Mouse (Mus musculus) hindbrain, embryonic 10.5 days (tissue): Measurements from ENCODE around the gene Arid1b. TPM values are rescaled to one million over a fixed set of nuclear protein-coding genes. Genes with fewer than 3 reads are reported as not detected.

ENCODE experiments used
- DNase-seq: peaks from one replicate; pipeline ENCODE4 v3.0.0-alpha.2; 2017; ENCODE audit warnings: low spot score
- H3K27ac ChIP-seq: fragments of 300-500 bp; sonication (generic); 2 replicates; pipeline ENCODE4 v1.5.1; 2016; ENCODE audit warnings: mild to moderate bottlenecking, moderate library complexity
- H3K27me3 ChIP-seq: fragments of 300-500 bp; sonication (generic); 2 replicates; pipeline ENCODE4 v1.6.1; 2016; ENCODE audit warnings: mild to moderate bottlenecking; ENCODE audit not compliant: poor library complexity, insufficient read depth, severe bottlenecking
- H3K36me3 ChIP-seq: fragments of 300-500 bp; sonication (generic); 2 replicates; pipeline ENCODE4 v1.6.1; 2016; ENCODE audit warnings: mild to moderate bottlenecking, moderate library complexity
- H3K4me1 ChIP-seq: fragments of 300-500 bp; sonication (generic); replicated peaks from 2 replicates; pipeline ENCODE4 v1.6.1; 2016; ENCODE audit warnings: mild to moderate bottlenecking
- H3K4me3 ChIP-seq: fragments of 300-500 bp; sonication (generic); 2 replicates; pipeline ENCODE4 v1.5.1; 2016; ENCODE audit warnings: mild to moderate bottlenecking, moderate library complexity
- H3K9me3 ChIP-seq: fragments of 300-500 bp; sonication (generic); 2 replicates; pipeline ENCODE4 v1.6.1; 2016; ENCODE audit warnings: mild to moderate bottlenecking, moderate library complexity
- WGBS: fragments of 180-500 bp; shearing (Covaris S2); methylation state at CpG from one replicate; pipeline ENCODE4 v1.1.7; 2016; 5-methylcytosine and 5-hydroxymethylcytosine counted together
- polyA plus RNA-seq: library from polyadenylated mRNA; unstranded; fragments of >200 nt; fragmentation: Nextera tagmentation; extraction: Ambion mirVana; gene quantifications from 2 replicates; pipeline ENCODE4 v1.2.1, GENCODE M21; 2016

Gene Arid1b
- polyA plus RNA-seq, 1 experiment from 2014 or later: 11.7 TPM

DNA sequence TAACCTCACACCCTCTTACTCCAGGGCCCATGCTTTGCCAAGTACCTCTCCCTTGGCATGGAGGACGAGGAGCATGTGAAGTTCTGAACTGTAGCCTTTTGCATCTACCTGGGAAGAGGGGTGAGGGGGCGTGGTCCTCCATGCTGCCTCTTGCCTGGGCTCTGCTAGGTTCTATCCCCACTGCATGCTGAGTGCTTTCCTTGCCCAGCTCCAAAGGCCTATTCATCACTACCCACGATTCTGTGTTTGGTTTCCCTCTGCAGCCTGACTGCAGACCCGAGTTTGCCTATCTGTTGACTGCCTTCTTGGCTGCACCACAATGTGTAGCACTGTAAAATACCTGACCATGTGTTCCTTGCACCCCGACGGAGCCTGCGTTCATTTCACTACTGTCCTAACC, 194.3 kb downstream of the Arid1b start:
- Histone ChIP-seq H3K27me3 (no peaks in the 10 kb centered on the region), H3K9me3 (no peaks in the 10 kb centered on the region), H3K4me1 (peaks cover 33% of the 10 kb centered on the region), H3K36me3 (no peaks in the 10 kb centered on the region), H3K27ac (0 out of 2 replicates have a peak overlapping the region, but pooled peaks have one; percentile 16), H3K4me3 (no peak overlapping the region)
- DNase-seq: no peak
- 77% methylated on average over 7 of the region's 7 CpGs for WGBS

DNA sequence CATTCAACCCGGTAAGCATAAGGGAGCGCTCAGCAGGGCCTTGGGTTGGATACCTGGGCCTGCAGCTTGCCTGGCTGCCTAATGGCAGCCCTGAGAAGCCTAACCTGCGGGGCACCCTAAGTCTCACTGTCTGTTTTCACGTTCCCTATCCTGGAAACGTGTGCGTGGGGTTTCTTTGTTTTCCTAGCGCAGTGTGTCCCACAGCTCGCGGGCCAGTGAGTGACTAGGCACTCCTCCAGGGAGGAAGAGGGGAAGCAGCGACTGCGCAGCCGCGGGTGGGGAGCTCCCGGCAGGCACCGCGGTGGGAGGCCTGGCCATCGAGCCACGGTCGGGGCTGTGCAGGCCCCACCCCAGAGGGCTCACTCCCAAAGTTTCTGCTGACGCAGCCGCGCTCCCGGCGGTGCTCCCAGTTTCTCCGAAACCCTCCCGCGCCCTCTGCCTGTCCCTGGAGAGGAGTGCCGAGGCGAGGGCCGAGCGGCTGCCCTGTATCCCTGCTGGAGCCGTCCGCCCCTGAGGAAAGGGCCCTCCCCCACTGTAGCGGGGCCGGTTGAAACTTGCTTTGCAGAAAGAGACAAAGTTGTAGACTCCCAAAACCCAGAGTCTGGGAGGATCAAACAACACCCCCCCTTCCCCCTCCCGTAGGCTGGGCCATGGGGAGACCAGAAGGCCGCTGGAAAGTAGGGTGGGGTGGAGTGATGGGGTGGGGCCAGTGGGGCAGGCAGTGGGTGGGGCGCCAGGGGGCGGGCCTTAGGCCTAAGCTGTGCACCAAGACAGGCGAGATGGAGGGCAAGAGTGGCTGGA, 195.6 kb downstream of the Arid1b start:
- peaks cover 31% of the 10 kb centered on the region for H3K4me1 ChIP-seq
- no peaks in the 10 kb centered on the region for H3K9me3 ChIP-seq
- no peaks in the 10 kb centered on the region for H3K27me3 ChIP-seq
- H3K4me3 ChIP-seq: peak overlapping the region; percentile 59
- no peaks in the 10 kb centered on the region for H3K36me3 ChIP-seq
- DNase-seq: peak; percentile 90
- WGBS: 1% methylated on average over 40 of the region's 40 CpGs
- peak overlapping the region; percentile 93 for H3K27ac ChIP-seq

DNA sequence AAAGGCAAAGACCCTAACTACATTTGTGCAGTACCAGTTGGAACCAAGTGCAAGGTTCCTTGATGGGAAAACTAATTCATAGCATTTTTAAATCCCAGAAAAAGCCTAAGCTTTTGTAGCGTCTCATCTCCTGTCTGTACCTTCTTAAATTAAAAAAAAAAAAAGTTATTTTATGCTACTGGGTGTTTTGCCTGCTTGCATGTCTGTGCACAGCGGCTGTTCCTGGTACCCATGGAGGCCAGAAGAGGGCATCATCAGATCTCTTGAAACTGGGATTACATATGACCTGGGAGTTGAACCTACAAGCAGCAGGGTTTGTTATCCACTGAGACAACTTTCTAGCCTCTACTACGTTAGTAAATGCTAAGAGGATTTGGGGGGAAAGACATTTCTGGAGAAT, 196.2 kb downstream of the Arid1b start:
- Histone ChIP-seq H3K9me3 (no peaks in the 10 kb centered on the region), H3K27me3 (no peaks in the 10 kb centered on the region), H3K4me1 (peaks cover 31% of the 10 kb centered on the region), H3K36me3 (no peaks in the 10 kb centered on the region), H3K4me3 (peak overlapping the region; percentile 59), H3K27ac (peak overlapping the region; percentile 93)
- 27% methylated on average over 3 of the region's 3 CpGs for WGBS
- DNase-seq: no peak

DNA sequence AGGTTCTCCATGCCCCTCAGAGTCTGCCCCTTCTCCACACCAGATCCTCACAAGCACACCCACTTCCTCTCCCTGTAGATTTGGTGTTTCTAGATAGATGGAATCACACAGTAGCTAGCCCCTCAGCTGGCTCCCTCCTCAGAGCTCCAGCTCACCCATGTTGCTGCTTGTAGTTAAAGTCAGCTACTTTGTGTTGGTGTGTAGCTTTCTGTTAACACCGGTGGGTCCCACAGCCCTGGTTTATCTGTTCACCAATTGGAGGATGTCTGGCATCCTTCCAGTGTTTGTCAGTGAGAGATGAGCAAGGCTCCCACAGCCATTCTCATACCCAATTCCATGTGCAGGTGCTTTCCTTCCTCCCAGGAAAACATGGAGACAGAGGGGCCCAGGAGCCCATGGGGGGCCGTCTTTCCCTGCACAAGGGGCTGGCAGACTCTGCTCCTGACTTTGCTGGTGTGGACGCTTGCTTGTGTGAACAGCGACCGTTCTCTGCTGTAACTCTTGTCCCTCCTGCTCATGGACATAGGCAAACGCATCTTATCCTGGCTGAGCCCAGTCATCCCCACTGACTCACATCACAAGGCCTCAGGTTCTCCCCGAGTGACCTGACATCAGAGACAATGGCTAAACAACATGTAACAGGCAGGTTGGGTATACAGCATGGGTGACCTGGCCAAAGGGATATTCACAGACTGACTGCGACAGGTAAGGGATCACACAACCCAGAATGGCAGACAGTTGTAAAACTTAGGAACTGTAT, 200.2 kb downstream of the Arid1b start:
- H3K27ac ChIP-seq: no peak overlapping the region
- 86% methylated on average over 8 of the region's 8 CpGs for WGBS

DNA sequence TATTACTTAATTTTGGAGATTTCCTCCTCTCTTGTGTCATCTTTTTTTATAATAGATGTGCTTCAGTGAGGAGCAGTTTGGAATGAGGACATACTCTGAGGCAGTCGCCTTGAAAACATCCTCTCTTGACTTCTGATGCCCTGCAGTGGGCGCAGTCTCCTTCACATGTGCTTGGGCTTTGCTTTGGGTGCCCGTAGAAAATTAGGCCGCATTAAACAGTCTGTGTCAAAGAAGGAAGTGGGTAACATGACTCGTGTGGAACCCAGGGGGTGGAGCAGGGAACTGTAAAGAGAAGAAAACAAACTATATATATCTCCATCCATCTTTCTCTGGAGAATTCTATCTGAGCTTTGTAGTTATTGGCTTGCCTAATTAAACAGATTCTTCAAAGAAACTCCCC, 201.3 kb downstream of the Arid1b start:
- H3K27me3 ChIP-seq: no peaks in the 10 kb centered on the region
- H3K27ac ChIP-seq: no peak overlapping the region
- no peak overlapping the region for H3K4me3 ChIP-seq
- no peaks in the 10 kb centered on the region for H3K36me3 ChIP-seq
- no peaks in the 10 kb centered on the region for H3K9me3 ChIP-seq
- DNase-seq: no peak
- peaks cover 26% of the 10 kb centered on the region for H3K4me1 ChIP-seq
- 82% methylated on average over 5 of the region's 5 CpGs for WGBS

More for the DNA sequence above, 200.2 kb downstream of the Arid1b start:
- H3K4me1 ChIP-seq: peaks cover 36% of the 10 kb centered on the region
- H3K36me3 ChIP-seq: no peaks in the 10 kb centered on the region
- H3K4me3 ChIP-seq: no peak overlapping the region
- H3K27me3 ChIP-seq: no peaks in the 10 kb centered on the region
- no peaks in the 10 kb centered on the region for H3K9me3 ChIP-seq
- DNase-seq: no peak

DNA sequence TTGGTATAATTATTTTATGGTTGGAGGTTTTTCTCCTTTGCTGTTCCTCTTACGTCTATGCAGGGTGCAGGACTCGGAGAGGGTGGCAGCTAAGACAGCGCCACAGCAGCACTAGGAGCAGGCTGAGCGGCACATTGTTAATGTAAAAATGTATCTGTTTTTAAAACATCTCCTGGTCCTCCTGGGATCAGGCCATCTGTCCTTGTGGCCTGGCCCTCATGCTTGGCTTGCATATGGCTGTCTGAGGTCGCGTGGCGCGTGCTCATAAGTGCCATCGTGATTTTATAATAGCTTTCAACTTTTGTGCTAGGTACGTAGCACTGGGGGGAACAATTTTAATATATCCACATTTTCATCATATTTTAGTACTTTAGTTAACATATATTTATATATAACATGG, 201.9 kb downstream of the Arid1b start:
- Histone ChIP-seq H3K27ac (no peak overlapping the region), H3K4me1 (peaks cover 22% of the 10 kb centered on the region), H3K4me3 (no peak overlapping the region), H3K36me3 (no peaks in the 10 kb centered on the region), H3K27me3 (no peaks in the 10 kb centered on the region), H3K9me3 (no peaks in the 10 kb centered on the region)
- whole genome bisulfite sequencing: 88% methylated on average over 10 of the region's 10 CpGs
- DNase-seq: no peak

DNA sequence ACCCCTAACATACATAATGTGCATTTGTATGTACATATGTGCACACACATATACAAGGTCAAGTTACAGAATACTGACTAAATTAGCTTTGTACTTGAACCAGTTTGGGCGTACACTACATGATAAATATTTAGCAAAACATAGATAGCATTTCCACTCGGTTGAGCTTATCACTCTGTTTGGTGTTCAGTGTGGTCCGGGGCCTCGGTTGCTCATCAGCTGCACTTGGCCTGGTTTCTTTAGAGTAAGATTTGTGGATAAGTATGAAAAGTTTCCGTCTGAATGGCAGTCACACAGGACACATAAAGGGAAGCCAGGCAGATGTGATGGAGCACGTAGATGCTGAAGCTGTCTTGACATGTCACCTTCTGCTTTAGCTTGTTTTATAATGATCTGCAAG, 202.4 kb downstream of the Arid1b start:
- Histone ChIP-seq H3K27ac (no peak overlapping the region), H3K4me1 (peaks cover 20% of the 10 kb centered on the region), H3K9me3 (no peaks in the 10 kb centered on the region), H3K27me3 (no peaks in the 10 kb centered on the region), H3K36me3 (no peaks in the 10 kb centered on the region), H3K4me3 (no peak overlapping the region)
- WGBS: 93% methylated on average over 6 of the region's 6 CpGs
- no peak for DNase-seq

DNA sequence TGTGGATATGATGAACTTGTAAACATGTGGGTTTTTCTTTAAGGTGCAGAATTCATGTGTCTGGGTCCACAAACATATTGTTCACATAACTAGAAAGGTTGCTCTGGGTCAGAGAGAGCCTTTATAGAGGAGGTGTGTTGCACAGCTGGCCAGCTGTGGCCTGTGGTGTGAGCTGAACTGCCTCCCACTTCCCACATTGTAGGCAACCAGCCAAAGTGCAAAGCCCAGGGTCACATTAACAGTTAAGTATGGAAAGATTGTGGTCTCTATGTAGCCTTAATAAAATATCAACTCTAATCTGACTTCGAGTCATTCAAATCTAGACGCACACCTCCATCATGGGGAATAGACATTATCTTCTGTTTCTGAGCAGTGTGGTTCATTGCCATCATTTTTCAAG, 203.0 kb downstream of the Arid1b start:
- DNase-seq: no peak
- no peak overlapping the region for H3K4me3 ChIP-seq
- H3K27ac ChIP-seq: no peak overlapping the region
- no peaks in the 10 kb centered on the region for H3K36me3 ChIP-seq
- peaks cover 20% of the 10 kb centered on the region for H3K4me1 ChIP-seq
- H3K9me3 ChIP-seq: no peaks in the 10 kb centered on the region
- no peaks in the 10 kb centered on the region for H3K27me3 ChIP-seq
- WGBS: 93% methylated on average over 2 of the region's 2 CpGs

DNA sequence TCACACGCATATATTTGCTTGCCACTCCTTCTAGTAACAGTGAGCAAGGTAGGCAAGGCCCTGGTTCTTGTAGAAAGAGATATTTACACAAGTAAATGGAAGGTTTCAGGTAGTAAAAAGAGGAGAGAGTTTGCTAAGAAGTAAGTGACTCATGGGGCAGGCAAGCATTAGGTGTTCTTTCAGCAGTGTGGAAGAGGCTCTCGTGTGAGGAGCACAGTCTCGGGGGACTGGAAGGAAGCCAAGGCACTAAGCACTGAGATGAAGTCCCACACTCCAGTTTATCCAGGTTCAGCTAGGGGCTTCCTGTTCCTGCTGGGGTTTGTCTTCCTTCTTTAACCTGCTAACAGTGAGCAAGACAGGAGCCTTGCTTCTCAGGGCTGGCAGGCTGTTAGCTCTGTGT, 203.6 kb downstream of the Arid1b start:
- H3K27me3 ChIP-seq: no peaks in the 10 kb centered on the region
- DNase-seq: no peak
- H3K27ac ChIP-seq: no peak overlapping the region; the same call in 1 of the 2 replicates
- H3K4me3 ChIP-seq: no peak overlapping the region
- H3K4me1 ChIP-seq: peaks cover 22% of the 10 kb centered on the region
- 78% methylated on average over 3 of the region's 3 CpGs for WGBS
- no peaks in the 10 kb centered on the region for H3K36me3 ChIP-seq
- no peaks in the 10 kb centered on the region for H3K9me3 ChIP-seq

DNA sequence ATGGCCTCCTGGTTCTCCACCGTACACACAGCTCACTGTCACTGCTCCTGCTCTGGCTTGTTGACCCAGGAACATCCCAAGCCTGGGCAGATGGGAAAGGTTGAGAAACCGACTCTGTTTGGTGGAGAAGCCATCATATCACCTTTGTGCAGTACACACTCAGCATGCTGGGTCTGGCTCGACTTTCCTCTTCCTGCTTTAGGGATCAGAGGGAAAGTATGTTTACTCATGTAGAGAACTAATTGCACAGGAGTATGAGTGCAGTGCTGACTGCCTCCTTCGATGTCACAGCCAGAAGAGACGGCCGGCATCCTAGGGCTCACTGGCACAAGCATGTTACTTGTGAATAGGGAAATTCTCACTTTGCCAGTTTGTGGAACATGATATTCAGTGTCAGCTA, 204.1 kb downstream of the Arid1b start:
- no peak overlapping the region; the same call in 1 of the 2 replicates for H3K27ac ChIP-seq
- no peaks in the 10 kb centered on the region for H3K27me3 ChIP-seq
- H3K36me3 ChIP-seq: no peaks in the 10 kb centered on the region
- H3K4me3 ChIP-seq: no peak overlapping the region
- no peaks in the 10 kb centered on the region for H3K9me3 ChIP-seq
- peaks cover 22% of the 10 kb centered on the region for H3K4me1 ChIP-seq
- WGBS: 86% methylated on average over 6 of the region's 6 CpGs
- DNase-seq: no peak

DNA sequence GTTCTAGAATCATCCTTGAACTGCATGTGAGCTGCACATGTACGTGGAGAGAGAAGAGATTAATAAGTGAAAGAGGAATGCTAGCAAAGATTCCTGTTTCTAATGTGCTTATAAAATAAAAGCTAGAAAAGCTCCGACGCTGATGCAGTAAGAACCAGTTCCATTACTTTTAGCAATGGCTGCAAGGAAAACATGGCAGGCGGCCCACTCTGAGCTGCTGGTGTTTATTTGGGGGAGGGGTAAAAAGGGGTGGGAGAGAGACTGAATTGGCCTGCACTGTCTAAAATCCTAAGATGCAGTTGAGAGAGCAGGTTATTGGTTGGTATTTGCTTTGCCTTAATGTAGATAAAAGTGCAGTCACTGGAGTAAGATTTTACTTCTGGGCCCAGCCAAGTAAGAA, 204.7 kb downstream of the Arid1b start:
- Histone ChIP-seq H3K36me3 (no peaks in the 10 kb centered on the region), H3K27ac (no peak overlapping the region), H3K9me3 (no peaks in the 10 kb centered on the region), H3K4me1 (peaks cover 22% of the 10 kb centered on the region), H3K4me3 (no peak overlapping the region), H3K27me3 (no peaks in the 10 kb centered on the region)
- 87% methylated on average over 4 of the region's 4 CpGs for WGBS
- no peak for DNase-seq

DNA sequence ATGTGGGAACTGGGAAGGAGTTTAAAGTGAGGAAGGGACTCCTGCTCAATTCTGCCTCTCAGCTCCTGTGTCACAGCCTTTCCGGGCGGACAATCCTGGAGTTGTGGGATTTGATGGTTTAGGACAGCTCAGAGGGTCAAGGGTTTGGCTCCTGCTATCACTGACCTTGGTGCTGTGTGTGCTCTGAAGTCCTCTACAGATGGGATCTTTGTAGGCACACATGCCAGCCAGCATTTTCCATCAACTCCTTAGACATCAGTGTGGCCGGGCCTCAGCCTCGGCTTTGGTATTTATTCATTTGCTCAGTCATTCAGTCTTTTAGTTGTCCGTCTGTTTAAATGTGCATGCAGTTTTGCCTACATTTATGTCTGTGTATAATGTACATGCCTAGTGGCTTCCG, 206.5 kb downstream of the Arid1b start:
- no peak for DNase-seq
- Histone ChIP-seq H3K4me3 (no peak overlapping the region), H3K27me3 (no peaks in the 10 kb centered on the region), H3K9me3 (no peaks in the 10 kb centered on the region), H3K36me3 (no peaks in the 10 kb centered on the region), H3K4me1 (peaks cover 17% of the 10 kb centered on the region), H3K27ac (no peak overlapping the region)
- 95% methylated on average over 6 of the region's 6 CpGs for WGBS

DNA sequence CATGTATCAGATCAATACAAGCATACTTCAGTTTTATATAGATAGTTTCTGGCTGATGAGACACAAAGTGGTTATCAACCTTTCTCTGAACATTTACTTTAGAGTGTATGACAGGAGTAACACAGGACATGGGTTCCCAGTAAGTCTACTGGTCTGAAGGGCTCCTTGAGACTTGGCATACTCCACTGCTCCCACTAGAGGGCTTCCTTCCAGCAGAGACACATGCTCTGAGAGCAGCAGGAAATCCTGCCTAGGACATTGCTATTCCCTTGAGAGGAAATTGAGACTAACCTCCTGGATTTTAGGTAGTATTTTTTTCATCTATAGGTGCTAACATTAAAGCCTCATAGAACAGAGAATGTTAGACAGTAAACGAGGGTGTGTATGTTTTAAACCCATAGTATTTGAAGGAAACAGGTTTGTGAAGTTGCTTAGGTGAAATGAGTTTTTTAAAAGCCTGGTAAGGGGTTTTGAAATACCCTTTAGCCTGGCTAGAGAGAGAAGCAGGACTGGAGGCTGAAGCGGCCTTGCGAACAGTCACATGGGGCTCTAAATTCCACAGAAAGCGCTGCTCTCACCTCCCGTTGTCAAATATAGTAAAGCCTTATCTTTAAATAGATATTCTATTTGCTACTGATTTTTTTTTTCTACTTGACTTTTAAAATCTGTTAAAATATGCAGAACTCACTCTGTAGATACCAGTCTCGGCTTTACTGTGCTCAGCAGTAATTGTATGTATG, 207.9 kb downstream of the Arid1b start:
- H3K4me3 ChIP-seq: no peak overlapping the region
- no peaks in the 10 kb centered on the region for H3K27me3 ChIP-seq
- DNase-seq: peak; percentile 37
- no peaks in the 10 kb centered on the region for H3K36me3 ChIP-seq
- WGBS: 89% methylated on average over 6 of the region's 6 CpGs
- H3K27ac ChIP-seq: no peak overlapping the region
- H3K4me1 ChIP-seq: peaks cover 22% of the 10 kb centered on the region
- no peaks in the 10 kb centered on the region for H3K9me3 ChIP-seq
